Mouse (Mus musculus) liver, embryonic 16.5 days (tissue): Measurements from ENCODE around the gene Sel1l3. TPM values are rescaled to one million over a fixed set of nuclear protein-coding genes. Genes with fewer than 3 reads are reported as not detected.

Experiments
- ATAC-seq: fragments of 200-750 bp; cut with Nextera tagmentation; 2 replicates; pipeline ENCODE4 v1.8.0; 2017; ENCODE audit warnings: low read depth, mild to moderate bottlenecking, moderate number of reproducible peaks, moderate library complexity
- H3K27ac ChIP-seq: fragments of 300-500 bp; sonication (generic); 2 replicates; pipeline ENCODE4 v1.5.1; 2014; ENCODE audit warnings: mild to moderate bottlenecking, low read length
- H3K27me3 ChIP-seq: fragments of 300-500 bp; sonication (generic); 2 replicates; pipeline ENCODE4 v1.6.1; 2014; ENCODE audit warnings: low read depth, low read length, mixed read lengths; ENCODE audit not compliant: control insufficient read depth, insufficient read depth
- H3K36me3 ChIP-seq: fragments of 300-500 bp; sonication (generic); 2 replicates; pipeline ENCODE4 v1.6.1; 2014; ENCODE audit warnings: mild to moderate bottlenecking; ENCODE audit not compliant: control insufficient read depth, insufficient read depth
- H3K4me1 ChIP-seq: fragments of 300-500 bp; sonication (generic); 2 replicates; pipeline ENCODE4 v1.6.1; 2014; ENCODE audit warnings: low read depth, low read length, mixed read lengths; ENCODE audit not compliant: control insufficient read depth
- H3K4me2 ChIP-seq: fragments of 300-500 bp; sonication (generic); 2 replicates; pipeline ENCODE4 v1.6.1; 2014; ENCODE audit warnings: low read depth, low read length, mixed read lengths
- H3K4me3 ChIP-seq: fragments of 300-500 bp; sonication (generic); 2 replicates; pipeline ENCODE4 v1.5.1; 2014; ENCODE audit warnings: low read depth, mild to moderate bottlenecking, low read length
- H3K9ac ChIP-seq: fragments of 300-500 bp; sonication (generic); 2 replicates; pipeline ENCODE4 v1.6.1; 2014; ENCODE audit warnings: low read depth, low read length
- H3K9me3 ChIP-seq: fragments of 300-500 bp; sonication (generic); replicated peaks from 2 replicates; pipeline ENCODE4 v1.6.1; 2016; ENCODE audit warnings: low read length; ENCODE audit not compliant: control insufficient read depth
- WGBS: fragments of 180-500 bp; shearing (Covaris S2); extraction: QIAGEN DNeasy Blood & Tissue Kit; methylation state at CpG from one replicate; pipeline ENCODE4 v1.1.7; 2014; ENCODE audit not compliant: insufficient replicate concordance; 5-methylcytosine and 5-hydroxymethylcytosine counted together
- polyA plus RNA-seq: library from polyadenylated mRNA; unstranded; fragments of >200 nt; fragmentation: Nextera tagmentation; extraction: Ambion mirVana; gene quantifications from 2 replicates; pipeline ENCODE4 v1.2.1, GENCODE M21; 2015

Sel1l3 gene
- polyA plus RNA-seq, 1 experiment from 2014 or later: 0.21 TPM

GRCm38 (mm10) chr5:53074553-53074952 lies 139.2 kb downstream of the Sel1l3 start:
- ATAC-seq: no peak
- WGBS: 55% methylated on average over 6 of the region's 6 CpGs
- H3K9ac ChIP-seq: no peak overlapping the region
- no peak overlapping the region for H3K4me3 ChIP-seq
- no peak overlapping the region for H3K4me2 ChIP-seq
- H3K4me1 ChIP-seq: no peaks in the 10 kb centered on the region
- H3K27ac ChIP-seq: no peak overlapping the region
- H3K36me3 ChIP-seq: no peaks in the 10 kb centered on the region
- H3K27me3 ChIP-seq: no peaks in the 10 kb centered on the region
- H3K9me3 ChIP-seq: no peaks in the 10 kb centered on the region

- 71% methylated on average over 9 of the region's 9 CpGs for WGBS
- no peaks in the 10 kb centered on the region for H3K36me3 ChIP-seq
- H3K4me1 ChIP-seq: no peaks in the 10 kb centered on the region
- H3K27me3 ChIP-seq: no peaks in the 10 kb centered on the region
- H3K4me2 ChIP-seq: no peak overlapping the region
- H3K9me3 ChIP-seq: no peaks in the 10 kb centered on the region
- no peak overlapping the region for H3K4me3 ChIP-seq
- no peak overlapping the region for H3K9ac ChIP-seq
- H3K27ac ChIP-seq: no peak overlapping the region
- ATAC-seq: no peak
These were observed 152.1 kb downstream of the Sel1l3 start for GRCm38 (mm10) chr5:53061532-53062130.

Other genes starting within 250 kb of the Sel1l3 start
- 0.07 and 0.21 TPM in 2 replicates for gene Slc34a2, start 175.8 kb downstream of the Sel1l3 start, polyA plus RNA-seq
- 27.0 and 30.9 TPM in 2 replicates for gene Smim20, start 53.2 kb upstream of the Sel1l3 start, polyA plus RNA-seq